Mouse (Mus musculus): ENCODE data around the gene Slc36a4.

- TF ChIP-seq USF1 (IDR thresholded peaks at IDR 0.05; ENCODE audit: low read depth, low read length), result no peak
- no peak for TF ChIP-seq POLR2A (IDR thresholded peaks at IDR 0.05; ENCODE audit: low read depth, low read length)
- no peak for TF ChIP-seq MAFK (IDR thresholded peaks at IDR 0.05; ENCODE audit: insufficient replicate concordance, low read length)
- no peak for TF ChIP-seq POLR2AphosphoS2 (IDR thresholded peaks at IDR 0.05; ENCODE audit: low read depth, low read length)
- no peak for TF ChIP-seq MEF2A (IDR thresholded peaks at IDR 0.05; ENCODE audit: borderline replicate concordance, low read depth, low read length)
- TF ChIP-seq IRF4 (IDR thresholded peaks at IDR 0.05; ENCODE audit: low read depth, low read length), result no peak
- no peak for TF ChIP-seq MAX (IDR thresholded peaks at IDR 0.05; ENCODE audit: low read length)
These were observed 44.9 kb upstream of the Slc36a4 start for GRCm38 (mm10) chr9:15664606-15665005.

Data from CH12.LX (cell line).